Mouse (Mus musculus): ENCODE results near the gene Rps10. TPM values are rescaled to one million over a fixed set of nuclear protein-coding genes. Genes with fewer than 3 reads are reported as not detected.

Rps10 gene
- polyA plus RNA-seq, 1 experiment from 2014 or later, result 591 TPM

DNA sequence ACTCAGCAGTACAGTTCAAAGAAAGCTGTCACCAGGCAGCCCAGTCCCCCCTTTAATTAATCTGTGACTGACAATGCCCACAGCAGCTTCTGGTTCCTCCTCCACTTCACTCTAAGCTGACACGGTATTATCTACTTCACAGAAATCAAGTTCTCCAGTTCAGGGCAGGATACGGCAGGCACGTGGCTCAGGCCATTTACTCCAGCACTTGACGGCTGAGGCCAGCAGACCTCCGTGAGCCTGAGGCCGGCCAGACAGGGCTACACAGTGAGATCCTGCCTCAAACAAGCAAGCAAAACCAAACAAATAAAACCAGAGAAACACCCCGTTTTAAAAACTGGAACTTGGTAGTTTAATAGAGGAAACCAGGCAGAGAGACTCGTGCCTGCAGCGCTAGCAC lies 49.8 kb downstream of the Rps10 start:
- TF ChIP-seq CTCF (IDR thresholded peaks at IDR 0.05; ENCODE audit: low read depth), result no peak
- Histone ChIP-seq H3K27ac (ENCODE audit: low read depth, low read length) (no peak overlapping the region), H3K4me3 (ENCODE audit: low read depth, low read length) (no peak overlapping the region), H3K27me3 (replicated peaks; ENCODE audit: control insufficient read depth, insufficient read depth, low read length) (no peaks in the 10 kb centered on the region), H3K9me3 (ENCODE audit: control insufficient read depth) (no peaks in the 10 kb centered on the region), H3K9ac (ENCODE audit: low read depth, low read length) (no peak overlapping the region), H3K4me2 (replicated peaks; ENCODE audit: low read depth) (no peak overlapping the region), H3K4me1 (replicated peaks; ENCODE audit: control insufficient read depth, insufficient read depth, low read length) (no peaks in the 10 kb centered on the region), H3K36me3 (ENCODE audit: control insufficient read depth, insufficient read depth) (peaks cover 27% of the 10 kb centered on the region; the same call in 1 of the 2 replicates)
- ATAC-seq, result no peak
- WGBS, result 53% methylated on average over 9 of the region's 9 CpGs

DNA sequence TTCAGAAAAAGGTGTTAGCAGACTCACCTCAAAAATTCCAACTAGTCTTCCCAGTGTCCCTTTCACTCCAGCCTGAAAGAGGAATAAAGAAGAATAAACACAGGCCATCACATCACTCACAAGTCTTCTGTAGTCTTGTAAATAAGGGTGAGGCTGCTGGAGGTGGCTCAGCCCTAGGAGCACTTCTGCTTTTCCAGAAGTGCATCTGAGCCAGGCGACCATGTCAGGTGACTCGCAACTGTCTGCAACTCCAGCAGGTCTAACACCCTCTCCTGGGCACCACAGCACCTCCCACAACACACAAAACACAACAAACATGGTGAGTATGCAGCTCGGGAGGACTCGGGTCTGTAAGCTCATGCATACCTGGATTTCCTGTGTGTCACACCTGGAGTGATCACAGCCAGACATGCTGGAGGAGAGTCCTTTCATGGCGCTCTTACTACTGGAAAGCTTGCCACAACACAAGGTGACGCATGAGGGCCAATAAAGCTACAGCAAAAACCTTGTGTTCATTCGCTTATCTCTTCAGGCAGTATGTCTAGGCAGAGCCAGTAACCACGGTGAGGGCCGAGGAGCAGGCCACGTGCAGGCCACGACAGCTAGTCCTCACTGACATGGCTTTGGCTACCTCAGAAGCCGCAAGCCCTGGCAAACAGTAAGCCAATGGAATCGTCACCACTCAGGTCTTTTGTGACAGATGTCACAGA lies 53.1 kb downstream of the Rps10 start:
- Histone ChIP-seq H3K4me1 (replicated peaks; ENCODE audit: control insufficient read depth, insufficient read depth, low read length) (no peaks in the 10 kb centered on the region), H3K9ac (ENCODE audit: low read depth, low read length) (no peak overlapping the region), H3K9me3 (ENCODE audit: control insufficient read depth) (no peaks in the 10 kb centered on the region), H3K27me3 (replicated peaks; ENCODE audit: control insufficient read depth, insufficient read depth, low read length) (no peaks in the 10 kb centered on the region), H3K4me2 (replicated peaks; ENCODE audit: low read depth) (no peak overlapping the region), H3K4me3 (ENCODE audit: low read depth, low read length) (no peak overlapping the region), H3K36me3 (ENCODE audit: control insufficient read depth, insufficient read depth) (peaks cover 42% of the 10 kb centered on the region), H3K27ac (ENCODE audit: low read depth, low read length) (no peak overlapping the region; the same call in 1 of the 2 replicates)
- ATAC-seq, result no peak
- TF ChIP-seq CTCF (IDR thresholded peaks at IDR 0.05; ENCODE audit: low read depth), result no peak
- 80% methylated on average over 13 of the region's 13 CpGs for WGBS

Other genes with a start within 250 kb of the Rps10 start
- 0.47 TPM in 2 replicates for gene Grm4, start 115.3 kb downstream of the Rps10 start, polyA plus RNA-seq (2015; fragmentation: Nextera tagmentation; extraction: Ambion mirVana)
- gene Hmga1, start 80.2 kb downstream of the Rps10 start, polyA plus RNA-seq (2015; fragmentation: Nextera tagmentation; extraction: Ambion mirVana), result 108 and 116 TPM in 2 replicates
- 80.3 and 83.0 TPM in 2 replicates for gene AI413582, start 70.9 kb downstream of the Rps10 start, polyA plus RNA-seq (2015; fragmentation: Nextera tagmentation; extraction: Ambion mirVana)
- gene Nudt3, start 13.2 kb downstream of the Rps10 start, polyA plus RNA-seq (2015; fragmentation: Nextera tagmentation; extraction: Ambion mirVana), result 43.3 and 43.4 TPM in 2 replicates
- not detected in 2 replicates for gene RPS10-NUDT3, start 1.4 kb downstream of the Rps10 start, polyA plus RNA-seq (2015; fragmentation: Nextera tagmentation; extraction: Ambion mirVana)
- 1.2 and 1.4 TPM in 2 replicates for gene Pacsin1, start 18.8 kb upstream of the Rps10 start, polyA plus RNA-seq (2015; fragmentation: Nextera tagmentation; extraction: Ambion mirVana)
- 8.9 and 9.9 TPM in 2 replicates for gene Spdef, start 92.3 kb upstream of the Rps10 start, polyA plus RNA-seq (2015; fragmentation: Nextera tagmentation; extraction: Ambion mirVana)
- 27.4 and 29.5 TPM in 2 replicates for gene D17Wsu92e, start 184.0 kb upstream of the Rps10 start, polyA plus RNA-seq (2015; fragmentation: Nextera tagmentation; extraction: Ambion mirVana)
- gene Snrpc, start 201.5 kb upstream of the Rps10 start, polyA plus RNA-seq (2015; fragmentation: Nextera tagmentation; extraction: Ambion mirVana), result 156 and 160 TPM in 2 replicates
- gene Uhrf1bp1, start 219.8 kb upstream of the Rps10 start, polyA plus RNA-seq (2015; fragmentation: Nextera tagmentation; extraction: Ambion mirVana), result 1.4 and 1.6 TPM in 2 replicates